Mouse (Mus musculus) left cerebral cortex, adult 2 months (tissue): ENCODE results near the gene Rwdd4a. TPM values are rescaled to one million over a fixed set of nuclear protein-coding genes. Genes with fewer than 3 reads are reported as not detected.

ENCODE experiments used
- DNase-seq, 2 experiments: peaks; one replicate each; pipeline ENCODE4 v3.0.0; 2021 to 2022; ENCODE audit warnings: low spot score in 2 of 2, mixed read lengths in 1 of 2; ENCODE audit errors: extremely low spot score in 1 of 2
- H3K27ac ChIP-seq: fragments of 200-600 bp; 2 replicates; pipeline ENCODE4 v1.8.1; 2022
- H3K4me3 ChIP-seq: fragments of 200-600 bp; 2 replicates; pipeline ENCODE4 v1.8.1; 2022
- CTCF ChIP-seq: fragments of 200-600 bp; IDR thresholded peaks from 2 replicates; pipeline ENCODE4 v1.8.1; 2022; ENCODE audit warnings: antibody characterized with exemption, mild to moderate bottlenecking, moderate library complexity
- intact Hi-C: fragments of 180-260 bp; cut with DNase I; formaldehyde crosslinking; loops from one replicate; pipeline ENCODE4 v1.15.1; 2025
- microRNA-seq, 2 experiments: library from miRNA; unstranded; fragments of <30 nt; microRNA quantifications; one replicate each; pipeline ENCODE4 v1.2.0; 2021
- total RNA-seq, 2 experiments: library from RNA; stranded (reverse); gene quantifications; 2 replicates each; pipeline ENCODE4 v1.2.3; 2021

The Rwdd4a gene
- total RNA-seq, 2 experiments from 2014 or later, result 35.9 to 38.1 TPM

DNA sequence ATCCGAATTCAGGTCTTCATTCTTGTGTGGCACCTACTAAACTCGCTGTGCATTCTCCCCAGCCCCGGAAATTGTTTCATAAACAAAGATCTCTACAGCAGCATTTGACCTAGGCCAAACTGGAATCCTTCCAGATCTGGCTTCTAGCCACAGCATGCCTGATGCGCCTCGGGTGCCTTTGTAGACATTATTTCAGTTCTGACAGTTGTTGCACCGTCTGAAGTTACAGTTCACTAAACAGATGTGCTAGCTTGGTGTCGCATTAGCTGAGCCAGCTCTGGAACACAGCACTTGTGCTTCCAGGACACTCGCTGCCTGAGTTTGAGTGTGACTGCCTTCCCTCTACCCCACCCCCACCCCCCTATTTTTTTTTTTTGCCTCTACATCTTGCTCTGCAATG, 67.2 kb downstream of the Rwdd4a start:
- no peak for TF ChIP-seq CTCF
- no peak overlapping the region for H3K27ac ChIP-seq
- intact Hi-C loops, result no loop called here
- H3K4me3 ChIP-seq, result no peak overlapping the region
- DNase-seq, result no peak

Small RNAs within 50 kb of the gene (microRNA-seq; reads per million reads assigned to microRNA genes)
- gene Gm27409, result 0 reads per million in 2 experiments

Other genes starting within 250 kb of the Rwdd4a start
- 10 to 100 TPM; 81.5 to 92.1 TPM for gene Stox2, start 87.3 kb upstream of the Rwdd4a start, total RNA-seq
- 10 to 100 TPM; 56.9 to 59.5 TPM for gene Trappc11, start 194 bp upstream of the Rwdd4a start, total RNA-seq
- gene Ing2, start 141.9 kb downstream of the Rwdd4a start, total RNA-seq, result 10 to 100 TPM; 52.8 to 56.0 TPM
- gene Cdkn2aip, start 180.3 kb downstream of the Rwdd4a start, total RNA-seq, result 10 to 100 TPM; 19.5 to 21.2 TPM